In genomic region chr5:17986611-17987010, GRCm38 (mm10) we compare ENCODE assay signal across 28 mouse cellular contexts. TPM values are rescaled to one million over a fixed set of nuclear protein-coding genes. Genes with fewer than 3 reads are reported as not detected.
DNase-seq lines count a peak whose midpoint lies in the region; ATAC-seq and TF ChIP-seq lines count a peak whose summit lies in the region.
"Had no signal": no experiment of that assay in that cellular context is flagged by ENCODE, and none has a peak within 500 bp of the region (broad histone marks: within the 10 kb centered on the region; RNA-seq: fewer than 3 reads in every experiment).

No protein-coding gene starts in this region.

- H3ac ChIP-seq in C2C12 (ENCODE audit: control insufficient read depth, insufficient read length, low read depth) (no peak overlapping the region), myocyte (ENCODE audit: control insufficient read depth, insufficient read length) (no peak overlapping the region)

- H3K27ac ChIP-seq in hindbrain, embryonic 11.5 days (ENCODE audit: low read depth, low read length), result no peak overlapping the region
- H3K27ac ChIP-seq in hindbrain, embryonic 13.5 days, result no peak overlapping the region
- no peak overlapping the region for H3K27ac ChIP-seq in midbrain, embryonic 12.5 days (replicated peaks)
- H3K27ac ChIP-seq in midbrain, embryonic 15.5 days, result no peak overlapping the region
- H3K27ac ChIP-seq: embryonic facial prominence, embryonic 12.5 days; embryonic facial prominence, embryonic 15.5 days; gastrocnemius, adult 2 months; hindbrain, embryonic 15.5 days had no signal

- H3K36me3 ChIP-seq in hindbrain, embryonic 11.5 days (ENCODE audit: control insufficient read depth, insufficient read depth, low read length), result no peaks in the 10 kb centered on the region
- H3K36me3 ChIP-seq in hindbrain, embryonic 13.5 days, result no peaks in the 10 kb centered on the region
- no peaks in the 10 kb centered on the region for H3K36me3 ChIP-seq in midbrain, embryonic 12.5 days
- H3K36me3 ChIP-seq in midbrain, embryonic 15.5 days (replicated peaks), result no peaks in the 10 kb centered on the region
- H3K36me3 ChIP-seq in C2C12 (ENCODE audit: control insufficient read depth, insufficient read depth) (no peaks in the 10 kb centered on the region), myocyte (ENCODE audit: control insufficient read depth, insufficient read depth) (no peaks in the 10 kb centered on the region)
- H3K36me3 ChIP-seq: embryonic facial prominence, embryonic 12.5 days; embryonic facial prominence, embryonic 15.5 days; hindbrain, embryonic 15.5 days had no signal

- no peak overlapping the region for H3K9ac ChIP-seq in hindbrain, embryonic 11.5 days (ENCODE audit: low read depth, low read length)
- H3K9ac ChIP-seq in hindbrain, embryonic 13.5 days, result no peak overlapping the region
- no peak overlapping the region for H3K9ac ChIP-seq in midbrain, embryonic 12.5 days (replicated peaks)
- no peak overlapping the region for H3K9ac ChIP-seq in midbrain, embryonic 15.5 days
- H3K9ac ChIP-seq: embryonic facial prominence, embryonic 12.5 days; embryonic facial prominence, embryonic 15.5 days; forebrain, postnatal 0 days; hindbrain, embryonic 15.5 days had no signal

- H3K79me2 ChIP-seq in C2C12 (ENCODE audit: control insufficient read depth, insufficient read depth) (no peaks in the 10 kb centered on the region), myocyte (ENCODE audit: control insufficient read depth, insufficient read depth) (no peaks in the 10 kb centered on the region)

- no peaks in the 10 kb centered on the region for H3K79me3 ChIP-seq in C2C12 (ENCODE audit: low read depth)

- ATAC-seq in hindbrain, embryonic 11.5 days (ENCODE audit: low FRiP score), result peak; percentile 60; the same call in 1 of the 2 replicates
- no peak for ATAC-seq in hindbrain, embryonic 13.5 days (ENCODE audit: low FRiP score)
- ATAC-seq in midbrain, embryonic 12.5 days (ENCODE audit: low FRiP score, low read depth), result peak; percentile 60; the same call in 1 of the 2 replicates
- no peak for ATAC-seq in midbrain, embryonic 15.5 days (replicated peaks)
- ATAC-seq: CD4-positive, CD25-positive, alpha-beta regulatory T cell, adult 4 months; forebrain, embryonic 14.5 days; forebrain, postnatal 0 days had no signal

- no peak for TF ChIP-seq POLR2A in myocyte (IDR thresholded peaks at IDR 0.05; ENCODE audit: insufficient read length, low read depth)

- 63% methylated on average over 3 of the region's 3 CpGs for WGBS in hindbrain, embryonic 11.5 days
- WGBS in hindbrain, embryonic 13.5 days, result 61% methylated on average over 3 of the region's 3 CpGs
- WGBS in midbrain, embryonic 12.5 days, result 55% methylated on average over 3 of the region's 3 CpGs
- WGBS in midbrain, embryonic 15.5 days, result 46% methylated on average over 3 of the region's 3 CpGs

- H3K27me3 ChIP-seq in hindbrain, embryonic 11.5 days (ENCODE audit: control insufficient read depth, insufficient read depth, low read length), result no peaks in the 10 kb centered on the region
- no peaks in the 10 kb centered on the region for H3K27me3 ChIP-seq in hindbrain, embryonic 13.5 days
- no peaks in the 10 kb centered on the region for H3K27me3 ChIP-seq in midbrain, embryonic 12.5 days
- no peaks in the 10 kb centered on the region for H3K27me3 ChIP-seq in midbrain, embryonic 15.5 days (replicated peaks)
- no peaks in the 10 kb centered on the region for H3K27me3 ChIP-seq in C2C12 (ENCODE audit: control insufficient read depth, insufficient read depth, insufficient read length)
- no peaks in the 10 kb centered on the region for H3K27me3 ChIP-seq in myocyte (ENCODE audit: control insufficient read depth, insufficient read depth, insufficient read length)
- H3K27me3 ChIP-seq: embryonic facial prominence, embryonic 12.5 days; embryonic facial prominence, embryonic 15.5 days; hindbrain, embryonic 15.5 days had no signal

- no peaks in the 10 kb centered on the region for H3K9me3 ChIP-seq in hindbrain, embryonic 11.5 days (ENCODE audit: control insufficient read depth, low read length)
- H3K9me3 ChIP-seq in hindbrain, embryonic 13.5 days, result no peaks in the 10 kb centered on the region
- H3K9me3 ChIP-seq in midbrain, embryonic 12.5 days, result no peaks in the 10 kb centered on the region
- no peaks in the 10 kb centered on the region for H3K9me3 ChIP-seq in midbrain, embryonic 15.5 days
- H3K9me3 ChIP-seq: embryonic facial prominence, embryonic 12.5 days; embryonic facial prominence, embryonic 15.5 days; hindbrain, embryonic 15.5 days had no signal

- TF ChIP-seq CTCF in C2C12 (IDR thresholded peaks at IDR 0.05; ENCODE audit: control insufficient read depth, insufficient read depth, insufficient read length), result no peak

- no peak overlapping the region for H3K4me3 ChIP-seq in hindbrain, embryonic 11.5 days (ENCODE audit: low read depth, low read length)
- H3K4me3 ChIP-seq in hindbrain, embryonic 13.5 days, result no peak overlapping the region
- no peak overlapping the region for H3K4me3 ChIP-seq in midbrain, embryonic 12.5 days
- no peak overlapping the region for H3K4me3 ChIP-seq in midbrain, embryonic 15.5 days
- H3K4me3 ChIP-seq in C2C12 (ENCODE audit: insufficient read depth, poor library complexity, severe bottlenecking) (no peak overlapping the region), myocyte (no peak overlapping the region)
- H3K4me3 ChIP-seq: embryonic facial prominence, embryonic 12.5 days; embryonic facial prominence, embryonic 15.5 days; gastrocnemius, adult 2 months; hindbrain, embryonic 15.5 days had no signal

- no peak overlapping the region for H3K4me2 ChIP-seq in hindbrain, embryonic 11.5 days (replicated peaks; ENCODE audit: low read depth, low read length)
- H3K4me2 ChIP-seq in hindbrain, embryonic 13.5 days, result no peak overlapping the region
- no peak overlapping the region for H3K4me2 ChIP-seq in midbrain, embryonic 12.5 days (replicated peaks)
- H3K4me2 ChIP-seq in midbrain, embryonic 15.5 days, result no peak overlapping the region
- no peak overlapping the region for H3K4me2 ChIP-seq in myocyte (ENCODE audit: low read depth)
- H3K4me2 ChIP-seq: embryonic facial prominence, embryonic 12.5 days; embryonic facial prominence, embryonic 15.5 days; heart, embryonic 11.5 days; hindbrain, embryonic 15.5 days had no signal

- DNase-seq in hindbrain, embryonic 11.5 days (ENCODE audit: low spot score), result no peak
- DNase-seq in kidney, adult 9 months, result no peak
- DNase-seq: adrenal gland, adult 2 months; adrenal gland, postnatal 14 days; B cell, adult 2 months; cerebellum, adult 11-12 months; cerebellum, adult 8-10 months; cerebellum, postnatal 10 days; cerebellum, postnatal 36 days; forebrain, postnatal 0 days; gastrocnemius, adult 2 months; gastrocnemius, postnatal 14 days; heart, adult 11 months had no signal

- no peaks in the 10 kb centered on the region for H3K4me1 ChIP-seq in hindbrain, embryonic 11.5 days (replicated peaks; ENCODE audit: control insufficient read depth, insufficient read depth, low read length)
- H3K4me1 ChIP-seq in hindbrain, embryonic 13.5 days (replicated peaks), result no peaks in the 10 kb centered on the region
- no peaks in the 10 kb centered on the region for H3K4me1 ChIP-seq in midbrain, embryonic 12.5 days
- no peaks in the 10 kb centered on the region for H3K4me1 ChIP-seq in midbrain, embryonic 15.5 days
- H3K4me1 ChIP-seq: embryonic facial prominence, embryonic 12.5 days; embryonic facial prominence, embryonic 15.5 days; hindbrain, embryonic 15.5 days had no signal

TF ChIP-seq in C2C12, 6 proteins besides CTCF, POLR2A, EP300 and RAD21:
- no peak for TF ChIP-seq CEBPB (IDR thresholded peaks at IDR 0.05; ENCODE audit: low read depth)
- peak; percentile 76 for TF ChIP-seq USF1 (IDR thresholded peaks at IDR 0.05; ENCODE audit: low read depth)
- TF ChIP-seq MYOD1 (IDR thresholded peaks at IDR 0.05; ENCODE audit: control insufficient read depth, insufficient read length, low read depth), result peak; percentile 85

TF ChIP-seq in myocyte, 11 proteins besides CTCF, POLR2A, EP300 and RAD21:
- peak; percentile 33 for TF ChIP-seq USF1 (IDR thresholded peaks at IDR 0.05; ENCODE audit: low read depth)
- TF ChIP-seq TCF12 (IDR thresholded peaks at IDR 0.05; ENCODE audit: insufficient read depth, poor library complexity, severe bottlenecking), result no peak
- TF ChIP-seq CEBPB (IDR thresholded peaks at IDR 0.05; ENCODE audit: insufficient read depth, poor library complexity, severe bottlenecking), result peak; percentile 30; the same call in 1 of the 2 replicates
- peak in 2 of 3 experiments; percentile 61 to 64 for TF ChIP-seq MYOD1 (IDR thresholded peaks at IDR 0.05; ENCODE audit: control insufficient read depth in 1 of 3, insufficient read length in 2 of 3, low read depth in 2 of 3)
TF ChIP-seq in myocyte: peak in this region for 3.

RNA-seq across cellular contexts. Expression of gene Gnat3, which starts 24.3 kb away (rescaled TPM):
- polyA plus RNA-seq in hindbrain, embryonic 11.5 days (2014; fragmentation: Nextera tagmentation; extraction: Ambion mirVana), result 1.6 and 3.1 TPM in 2 replicates
- polyA plus RNA-seq in hindbrain, embryonic 13.5 days (2015; fragmentation: Nextera tagmentation; extraction: Ambion mirVana), result 0.43 TPM in 1 of 2 replicates, not detected in the other
- polyA plus RNA-seq in midbrain, embryonic 12.5 days (2016; fragmentation: Nextera tagmentation; extraction: Ambion mirVana), result 0.45 and 0.78 TPM in 2 replicates
- polyA plus RNA-seq in midbrain, embryonic 15.5 days (2015; fragmentation: Nextera tagmentation; extraction: Ambion mirVana), result not detected in 2 replicates
- polyA plus RNA-seq in C2C12 (2012; fragmentation: generic; extraction: Trizol), result not detected
- polyA plus RNA-seq in myocyte (2012; fragmentation: generic; extraction: Trizol), result not detected
- polyA plus RNA-seq: adrenal gland, adult 2 months; CD4-positive, CD25-positive, alpha-beta regulatory T cell, adult 4 months; cortical plate, adult 2 months; embryonic facial prominence, embryonic 15.5 days; forebrain, embryonic 11.5 days; forebrain, embryonic 14.5 days; forebrain, postnatal 0 days; frontal cortex, adult 2 months; heart, embryonic 11.5 days; heart, embryonic 14.5 days; hindbrain, embryonic 15.5 days had no signal

Comparison
In these comparisons a context has a peak if more than half of its experiments do, and no peak if none do; other contexts are left out.
1. ATAC-seq: peak in hindbrain, embryonic 11.5 days (single experiment) and midbrain, embryonic 12.5 days (single experiment); none in hindbrain, embryonic 13.5 days (single experiment) and midbrain, embryonic 15.5 days (single experiment).